Mouse (Mus musculus) urinary bladder, adult 2 months (tissue): Measurements from ENCODE around the gene Stil. TPM values are rescaled to one million over a fixed set of nuclear protein-coding genes. Genes with fewer than 3 reads are reported as not detected.
A peak's percentile ranks its signal among the peaks of the same experiment; 100 is the strongest.
"Not testable (repeated sequence)": the region's sequence is repeated elsewhere in the genome, so short reads cannot be mapped to it uniquely, and the experiment has no call there.

ENCODE experiments used
- DNase-seq: peaks from one replicate; pipeline ENCODE4 v3.0.0; 2022; ENCODE audit warnings: low spot score
- polyA plus RNA-seq: library from polyadenylated mRNA; depleted of rRNA; stranded (reverse); fragments of >200 nt; gene quantifications from 2 replicates; pipeline ENCODE4 v1.2.3, GENCODE M21; 2012; rRNA removed

Gene Stil
- polyA plus RNA-seq, result 0.43 and 0.52 TPM in 2 replicates

DNA sequence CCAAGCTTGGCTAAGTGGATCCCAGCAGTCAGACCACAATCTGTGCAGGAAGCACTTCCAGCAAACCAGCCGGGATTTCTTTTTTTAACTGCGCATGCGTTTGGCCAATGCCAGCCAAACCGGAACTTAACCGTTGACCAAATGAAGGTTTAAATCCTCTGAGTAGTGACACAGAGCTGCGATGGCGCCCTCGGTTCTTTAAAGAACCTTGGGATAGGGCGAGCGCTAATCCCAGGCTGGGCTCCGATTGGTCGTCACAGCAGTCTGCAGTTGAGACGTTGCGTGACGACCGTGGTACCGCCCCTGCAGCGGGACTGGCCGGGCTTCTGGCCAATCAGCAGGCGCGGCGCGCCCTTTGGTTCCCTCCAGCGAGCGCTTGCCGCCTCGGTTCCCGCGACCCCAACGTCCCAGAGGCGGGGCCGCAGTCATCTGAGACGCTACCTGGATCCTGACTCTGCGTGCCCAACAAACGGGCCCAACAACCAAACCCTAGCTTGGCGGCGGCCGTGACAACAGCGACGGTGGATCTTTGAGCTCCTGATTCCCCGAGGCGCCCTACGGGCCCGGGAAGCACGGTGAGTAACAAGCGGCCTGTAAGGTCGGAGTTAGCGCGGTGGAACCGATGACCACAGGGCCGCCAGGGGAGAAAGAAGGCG, at the start of gene Stil:
TSS of gene Stil (plus strand) at position 387 of the 656 bp plus-strand sequence.
- DNase-seq, result peak; percentile 85

DNA sequence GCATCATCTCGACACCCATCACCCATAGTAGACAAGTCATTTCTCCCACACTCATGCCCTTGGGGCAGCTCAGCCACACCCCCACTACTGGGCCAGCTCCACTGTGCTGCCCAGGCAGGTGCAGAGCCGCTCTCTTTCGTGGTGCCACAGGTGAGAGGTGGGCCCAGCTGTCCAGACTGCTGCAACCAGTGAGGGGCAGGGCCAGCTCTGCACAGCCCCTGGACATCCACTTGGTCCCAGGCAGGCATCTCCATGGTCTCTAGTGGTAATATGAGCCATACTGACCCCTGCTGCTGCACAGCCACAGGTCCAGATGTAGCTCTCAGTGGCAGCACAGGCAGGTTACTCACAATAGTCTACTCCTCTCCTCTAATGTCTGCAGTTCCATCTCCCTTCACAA, 46.8 kb upstream of the Stil start:
- DNase-seq, result no peak

DNA sequence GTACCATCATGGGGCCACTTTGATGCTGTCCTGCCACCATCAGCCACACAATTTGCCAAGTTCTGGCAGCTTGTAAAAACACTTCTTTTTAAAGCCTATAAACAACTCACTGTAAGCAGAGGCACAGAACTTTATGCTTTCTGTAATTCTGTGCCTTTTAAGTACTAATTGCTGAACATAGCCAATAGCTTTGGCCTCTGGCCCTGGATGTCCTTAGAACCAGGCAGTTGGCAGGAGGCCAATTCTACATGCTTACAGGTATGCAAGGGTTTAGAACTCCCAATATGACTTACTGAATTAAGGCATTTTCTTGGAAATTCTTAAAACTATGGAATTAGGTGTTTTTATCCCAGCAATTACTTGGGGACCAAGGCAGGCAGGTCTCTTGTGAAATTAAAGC, 42.6 kb upstream of the Stil start:
- DNase-seq, result no peak

DNA sequence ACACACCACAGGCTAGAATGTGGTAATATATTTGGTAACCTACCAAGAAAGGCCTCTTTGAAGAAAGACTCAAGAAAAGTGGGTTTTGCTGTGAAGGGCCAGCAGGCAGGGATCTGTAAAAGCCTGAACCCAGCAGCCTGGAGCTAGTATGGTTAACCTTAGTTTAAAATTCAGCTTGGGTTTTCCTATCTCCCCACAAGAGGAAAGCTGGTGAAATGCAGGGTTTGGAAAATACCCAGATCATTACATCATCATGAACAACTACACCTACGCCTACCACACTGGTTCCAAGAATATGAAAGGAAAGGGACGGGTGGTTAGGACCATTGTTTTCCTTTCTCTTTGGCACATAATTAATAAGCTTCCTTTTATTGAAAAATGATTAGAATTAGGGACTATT, 41.7 kb upstream of the Stil start:
- no peak for DNase-seq

DNA sequence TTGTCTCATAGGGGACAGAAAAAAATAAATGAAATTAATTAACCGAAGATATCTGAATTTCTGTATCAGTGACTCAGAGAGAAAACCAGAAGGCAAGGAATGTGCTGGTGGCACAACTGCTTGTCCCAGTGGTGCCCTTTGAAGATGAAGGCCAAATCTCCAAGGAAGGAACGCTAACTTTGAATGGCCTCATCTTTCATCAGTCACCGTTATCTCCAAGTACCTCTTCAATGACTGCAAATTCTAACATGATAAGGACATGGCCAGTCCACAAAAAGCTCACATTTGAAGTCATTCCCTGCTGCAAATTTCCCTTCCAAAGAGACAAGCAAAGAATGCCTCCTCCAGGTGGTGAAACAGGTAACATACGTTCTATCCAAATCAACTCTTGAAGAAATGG, 41.2 kb upstream of the Stil start:
- no peak for DNase-seq

DNA sequence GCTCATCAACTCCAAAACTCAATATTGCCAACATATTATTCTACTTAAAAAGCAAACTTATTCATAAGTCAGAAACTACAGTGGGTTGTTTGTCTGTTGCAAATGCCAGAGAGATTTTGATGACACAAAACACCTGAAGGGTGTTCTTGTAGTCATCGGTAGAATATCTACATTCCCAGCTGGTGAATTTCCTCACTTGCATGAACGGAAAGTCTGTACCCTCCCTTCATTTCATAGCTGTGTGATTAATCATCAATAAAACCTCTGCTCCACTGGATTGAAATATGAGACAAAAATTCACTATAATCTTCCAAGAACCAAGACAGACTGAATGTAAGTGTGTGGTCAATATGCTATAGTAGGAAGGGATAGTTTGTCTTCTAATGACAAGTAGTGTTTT, 40.4 kb upstream of the Stil start:
- no peak for DNase-seq

DNA sequence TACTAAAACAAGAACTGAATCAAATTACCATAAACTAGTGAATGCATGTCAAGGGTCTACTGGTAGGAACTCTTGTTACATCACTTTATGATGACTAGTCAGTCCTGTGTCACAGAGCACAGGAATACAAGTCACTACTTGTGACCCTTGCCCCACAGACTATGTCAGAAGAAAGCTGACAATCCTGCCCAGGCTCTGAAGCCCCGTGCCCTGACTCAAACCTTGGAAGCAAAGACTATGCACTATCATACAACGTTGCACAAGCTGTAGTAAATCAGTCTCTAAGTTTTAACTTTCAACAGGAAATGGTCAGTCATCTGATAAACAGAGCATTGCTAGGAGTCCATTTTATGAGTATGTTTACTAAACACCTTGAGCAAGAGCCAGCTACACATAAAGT, 39.1 kb upstream of the Stil start:
- not testable (repeated sequence) for DNase-seq

DNA sequence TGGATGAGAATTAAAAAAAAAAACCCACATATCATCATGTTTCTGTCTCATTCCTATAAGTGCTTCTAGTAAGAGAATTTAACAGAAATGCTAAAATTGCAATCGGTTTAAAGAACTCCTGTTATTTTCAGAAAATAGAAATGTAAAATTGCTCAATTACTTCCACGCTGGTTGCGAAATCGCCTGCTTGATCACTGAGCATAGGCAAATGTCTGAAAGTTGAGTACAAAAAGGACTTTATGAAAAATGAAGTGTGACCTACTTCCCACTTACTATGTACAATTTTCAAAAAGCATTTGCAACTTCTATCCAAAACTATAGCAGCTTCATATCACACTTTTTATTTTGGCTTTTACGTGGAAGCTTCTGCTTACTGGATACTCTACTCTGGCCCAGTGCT, 29.2 kb upstream of the Stil start:
- DNase-seq, result no peak

DNA sequence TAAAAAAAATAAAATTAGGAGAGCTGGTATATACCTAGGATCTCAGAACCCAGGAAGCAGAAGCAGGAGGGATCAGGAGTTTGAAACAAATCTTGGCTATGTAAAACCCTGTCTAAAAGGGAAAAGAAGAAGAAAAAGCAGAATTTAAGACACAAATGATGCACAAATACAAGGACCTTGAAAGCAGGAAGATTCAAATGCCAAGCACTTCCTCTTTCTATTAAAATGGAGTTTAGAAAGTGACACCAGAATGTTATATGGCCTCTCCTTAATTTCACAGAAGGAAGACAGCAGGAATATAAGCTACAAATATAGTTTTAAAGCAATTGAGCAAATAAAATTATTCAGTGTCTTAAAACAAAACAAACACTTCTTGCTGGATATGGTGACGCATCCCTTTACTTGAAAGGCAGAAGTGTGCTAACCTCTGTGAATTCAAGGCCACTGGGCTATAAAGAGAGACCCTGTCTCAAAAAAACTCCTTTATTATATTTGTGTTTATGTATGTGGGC, 26.7 kb upstream of the Stil start:
- DNase-seq, result no peak

DNA sequence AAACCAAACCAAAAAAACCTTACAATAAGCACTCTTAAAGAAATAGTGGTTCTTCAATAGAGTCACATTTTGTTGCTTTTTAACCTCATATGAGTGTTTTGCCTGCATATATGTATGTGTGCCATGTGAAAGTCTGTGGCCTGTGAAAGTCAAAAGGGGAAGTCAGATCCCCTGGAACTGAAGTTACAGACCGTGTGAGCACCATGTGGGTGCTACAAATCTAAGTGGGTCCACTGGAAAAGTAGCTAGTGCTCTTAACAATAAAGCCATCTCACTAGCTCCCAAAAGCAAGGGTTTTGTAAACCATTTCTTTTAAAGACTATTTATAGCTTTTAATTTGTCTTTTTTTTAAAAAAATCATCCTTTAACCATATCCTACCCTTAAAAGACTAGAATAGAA, 17.3 kb upstream of the Stil start:
- no peak for DNase-seq

DNA sequence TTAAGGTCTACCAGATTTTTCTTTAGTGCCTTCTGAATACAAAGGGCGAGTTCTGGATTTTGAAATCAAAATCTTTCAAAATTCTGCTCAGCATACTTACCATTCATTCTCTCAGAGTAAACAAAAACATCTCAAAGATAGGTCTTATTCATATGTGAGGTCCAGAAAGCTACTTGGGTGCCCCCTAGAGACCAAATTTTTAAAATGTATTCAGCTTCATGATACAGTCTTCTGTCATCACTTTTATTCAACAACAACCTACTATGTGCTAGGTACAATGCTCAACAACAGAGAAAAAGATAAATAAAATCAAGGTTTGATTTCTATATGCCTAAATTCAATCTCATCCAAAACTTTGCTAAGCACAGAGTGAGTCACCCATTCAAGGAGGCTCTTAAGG, 16.9 kb upstream of the Stil start:
- DNase-seq, result no peak

DNA sequence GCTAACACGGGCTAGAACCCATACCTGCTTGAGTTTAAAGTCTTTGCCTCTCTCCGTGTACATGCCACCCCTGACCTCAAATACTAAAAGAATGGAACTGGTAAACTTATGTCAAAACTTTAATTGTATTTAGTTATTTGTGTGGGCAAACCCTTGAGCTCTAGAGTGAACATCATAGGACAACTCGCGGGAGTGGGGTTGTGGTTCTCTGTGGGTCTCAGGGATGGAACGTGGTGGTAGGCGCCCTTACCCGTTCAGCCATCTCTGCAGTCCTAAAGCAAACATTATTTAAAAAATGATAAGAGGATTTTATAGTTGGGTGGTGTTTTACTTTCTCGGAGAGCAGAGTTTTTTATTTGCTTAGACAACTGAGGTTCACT, 13.8 kb upstream of the Stil start:
- DNase-seq, result no peak

DNA sequence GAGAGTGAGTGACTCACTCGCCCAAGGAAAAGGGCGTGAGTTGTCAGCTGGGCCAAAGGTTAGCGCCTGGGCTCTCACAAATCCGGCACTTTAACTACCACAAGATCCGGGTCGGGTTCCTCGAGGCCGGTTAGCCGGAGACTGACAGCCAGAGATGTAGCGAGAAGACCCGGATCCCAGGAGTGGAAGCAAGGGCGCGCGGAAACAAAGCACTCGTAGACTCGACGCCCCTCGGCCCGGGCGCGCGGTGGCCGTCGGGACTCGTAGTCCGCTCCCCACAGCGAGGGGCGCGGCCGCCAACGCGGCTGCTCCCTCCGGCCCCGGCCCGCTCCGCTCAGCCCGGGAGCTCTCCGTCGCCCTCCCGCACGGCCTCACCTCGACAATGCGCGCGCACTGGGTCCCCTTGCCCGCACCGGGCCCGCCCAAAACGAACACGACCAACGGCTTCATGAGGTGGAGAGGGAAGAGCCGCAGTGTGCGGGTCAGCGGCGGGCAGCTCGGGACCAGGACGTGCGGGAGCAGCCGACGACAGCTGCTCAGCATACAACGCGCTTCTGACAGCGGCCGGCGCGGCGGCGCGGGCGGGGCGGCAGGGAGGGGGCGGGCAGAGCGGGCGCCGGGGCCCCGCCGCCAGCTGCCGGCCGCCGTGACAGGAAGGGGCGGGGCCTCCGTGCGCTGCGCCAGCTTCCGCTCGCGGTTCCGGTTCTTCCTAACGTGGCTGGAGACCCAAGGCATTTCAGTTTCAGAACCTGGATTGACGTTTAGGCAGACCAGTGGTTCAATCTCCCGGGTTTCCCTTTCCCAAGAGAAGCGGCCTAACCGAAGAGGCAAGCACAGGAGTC, 13.1 kb upstream of the Stil start, which contains the start of gene Cmpk1:
TSS of gene Cmpk1 (minus strand) at position 651 of the 842 bp plus-strand sequence.
- DNase-seq, result peak; percentile 71

DNA sequence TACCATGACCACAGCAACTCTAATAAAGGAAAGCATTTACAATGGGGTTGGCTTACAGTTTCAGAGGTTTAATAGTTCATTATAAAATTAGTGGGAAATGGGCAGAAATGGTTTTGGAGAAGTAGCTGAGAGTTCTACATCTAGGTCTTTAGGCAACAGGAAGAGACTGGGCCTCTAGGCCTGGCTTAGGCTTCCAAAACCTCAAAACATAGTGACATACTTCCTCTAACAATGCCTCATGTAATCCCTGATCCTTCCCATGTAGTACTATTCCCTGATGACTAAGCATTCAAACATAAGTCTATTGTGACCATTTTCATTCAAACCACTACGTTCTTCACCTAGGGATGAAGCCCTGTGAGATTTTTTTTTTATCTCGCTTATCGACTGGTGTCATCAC, 5.7 kb upstream of the Stil start:
- no peak for DNase-seq

DNA sequence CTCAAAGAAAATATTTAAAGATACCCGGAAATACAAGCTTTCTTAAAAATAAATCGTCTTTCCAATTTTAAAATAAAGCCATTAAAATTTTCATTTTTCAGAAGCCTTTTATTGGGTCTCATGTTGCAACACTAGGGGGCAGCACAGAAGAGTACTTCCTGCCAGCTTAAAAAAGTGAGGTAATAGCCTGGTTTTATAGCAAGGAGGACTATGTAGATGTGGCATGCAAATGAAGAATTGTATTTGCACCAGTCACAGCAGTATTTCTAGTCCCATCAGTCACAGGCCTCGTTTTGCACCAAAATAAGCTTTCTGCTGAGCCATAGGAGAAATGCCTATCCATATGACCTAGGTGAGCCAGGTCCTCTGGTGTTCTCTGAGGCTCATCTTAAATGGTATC, 2.9 kb upstream of the Stil start:
- DNase-seq, result no peak

DNA sequence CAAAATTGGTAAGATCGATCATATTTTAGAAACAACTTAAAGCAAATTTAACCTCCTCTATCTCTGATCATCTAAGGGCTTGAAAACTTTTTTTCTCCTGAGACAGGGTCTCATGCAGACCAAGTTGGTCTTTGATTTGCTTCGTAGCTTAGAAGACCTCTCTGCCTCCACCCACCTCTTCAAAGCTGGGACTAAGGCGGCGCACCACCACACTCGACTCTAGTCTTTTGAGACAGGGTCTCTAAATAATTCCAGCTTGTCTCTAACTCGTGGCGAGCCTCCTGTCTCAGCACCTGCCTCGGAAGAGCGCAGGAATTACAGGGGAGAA, 550 bp upstream of the Stil start:
- no peak for DNase-seq

DNA sequence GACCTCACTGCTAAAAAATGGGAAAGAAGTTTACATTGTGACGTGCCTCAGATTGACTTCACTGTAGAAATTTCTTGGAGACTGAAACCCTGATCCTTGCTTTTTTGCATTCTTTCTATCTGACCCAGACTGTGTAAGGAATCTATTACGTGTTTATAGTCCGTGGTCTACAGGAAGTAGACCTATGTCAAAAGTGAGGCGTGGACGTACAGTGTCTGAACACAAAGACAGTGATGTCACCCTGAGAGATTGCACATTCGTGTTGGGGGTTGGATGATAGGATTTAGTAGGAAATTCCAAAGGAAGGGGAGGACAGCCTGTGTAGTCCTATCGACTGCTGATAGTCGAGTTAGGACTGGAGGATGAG, 453 bp downstream of the Stil start:
- DNase-seq, result no peak

DNA sequence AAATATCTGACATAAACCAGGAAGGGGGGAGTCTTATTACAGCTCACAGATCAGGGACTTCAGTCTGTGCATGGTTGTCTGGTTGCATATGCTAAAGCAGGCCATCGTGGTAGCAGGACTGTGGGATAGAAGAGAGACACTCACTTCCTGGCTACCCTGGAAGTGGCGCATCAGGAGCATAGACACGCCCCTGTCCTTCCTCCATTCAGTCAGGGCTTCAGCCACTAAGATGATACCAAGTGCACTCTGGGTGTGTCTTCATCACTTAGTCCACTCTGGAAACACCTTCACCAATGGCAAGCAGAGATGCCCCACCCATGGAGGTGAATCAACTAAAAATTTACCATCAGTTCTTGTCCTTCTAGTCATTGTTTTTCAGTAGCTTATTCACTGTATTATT, 14.3 kb downstream of the Stil start:
- no peak for DNase-seq

DNA sequence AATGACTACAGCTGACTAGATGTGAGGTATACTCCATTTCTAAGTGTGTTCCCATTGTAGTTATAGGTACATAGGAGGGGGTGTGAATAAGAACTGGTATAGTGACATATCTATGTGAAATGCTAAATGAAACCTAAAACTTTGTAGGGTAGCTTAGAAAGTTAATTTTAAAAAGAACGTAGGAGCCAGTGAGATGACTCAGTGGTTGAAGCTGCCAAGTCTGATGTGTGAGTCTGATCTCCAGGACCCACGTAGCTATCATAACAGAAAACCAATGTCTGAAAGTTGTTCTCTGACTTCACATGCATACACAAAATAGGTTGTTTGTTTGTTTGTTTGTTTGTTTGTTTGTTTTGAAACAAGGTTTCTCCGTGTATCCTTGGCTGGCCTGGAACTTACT, 20.0 kb downstream of the Stil start:
- no peak for DNase-seq

DNA sequence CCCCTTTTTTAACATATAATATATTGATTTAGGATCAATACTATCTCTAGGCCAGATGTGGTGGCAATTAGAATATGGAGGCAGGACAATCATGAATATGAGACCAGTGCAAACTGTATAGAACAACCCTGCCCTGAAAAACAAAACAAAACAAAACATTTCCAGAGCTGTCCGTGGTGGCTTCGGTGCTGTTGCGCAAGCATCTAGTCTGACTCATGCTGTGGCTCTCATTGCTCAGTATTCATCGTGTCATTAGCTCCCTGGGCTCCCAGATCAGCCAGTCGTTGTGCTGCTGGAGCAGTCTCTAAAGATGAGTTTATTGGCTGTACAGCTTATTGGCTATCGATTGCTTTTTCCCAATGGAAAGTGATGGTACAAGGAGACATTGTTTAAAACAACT, 35.1 kb downstream of the Stil start:
- DNase-seq, result no peak

DNA sequence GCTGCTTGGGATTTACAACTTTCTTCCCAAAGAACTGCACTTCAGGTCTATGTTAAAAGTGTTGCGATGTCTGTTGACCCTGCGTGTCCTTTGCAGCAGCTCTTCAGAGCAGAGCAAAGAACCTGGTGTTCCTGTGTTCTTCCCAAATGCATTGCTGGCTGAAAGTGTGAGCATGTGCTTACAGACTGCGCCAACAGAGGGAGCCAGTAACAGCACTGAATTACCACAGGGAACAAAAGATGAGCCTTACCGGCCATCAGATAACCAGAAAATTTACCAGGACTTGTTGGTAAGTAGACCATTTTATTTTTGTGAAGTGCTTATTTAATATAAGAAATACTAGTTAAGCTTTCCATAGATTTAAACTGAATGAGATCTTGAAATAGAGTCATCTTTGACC, 38.3 kb downstream of the Stil start:
- DNase-seq, result no peak

DNA sequence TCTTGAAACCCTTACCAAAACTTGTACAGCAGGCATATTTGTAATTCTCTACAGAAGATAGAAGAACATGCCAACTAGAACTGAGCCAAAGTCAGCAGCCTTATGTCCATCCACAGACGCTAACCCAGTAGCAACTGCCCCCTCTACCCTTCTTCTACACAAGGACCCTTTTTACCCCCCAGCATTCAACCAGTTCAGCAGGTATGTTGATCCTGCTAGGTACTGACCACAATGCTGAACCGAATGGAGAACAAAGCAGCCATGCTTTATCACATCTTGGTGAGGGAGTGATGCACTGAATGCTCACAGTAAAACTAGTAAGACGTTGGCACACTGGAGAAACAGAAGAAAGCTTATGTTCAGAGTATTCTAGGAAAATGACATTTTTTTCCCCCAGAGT, 45.7 kb downstream of the Stil start:
- no peak for DNase-seq

DNA sequence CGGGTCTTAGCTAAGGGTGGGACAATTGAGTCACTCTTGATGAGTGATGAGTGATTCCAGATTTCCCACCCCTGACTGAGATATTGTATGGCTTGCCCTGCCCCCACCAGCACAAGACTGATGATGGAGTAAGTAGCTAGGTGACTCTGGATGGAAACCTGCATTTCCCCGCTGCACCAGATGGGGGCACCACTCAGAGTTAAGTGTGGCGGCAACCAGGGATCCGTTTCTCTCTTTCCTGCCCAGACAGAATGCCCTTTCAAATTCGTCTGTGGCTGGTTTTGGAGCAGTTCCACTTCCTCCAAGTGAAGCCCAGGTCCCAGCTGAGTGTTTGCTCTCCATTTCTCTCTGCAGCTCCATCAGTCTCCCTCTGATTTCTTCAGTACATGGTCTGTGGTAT, 47.8 kb downstream of the Stil start:
- DNase-seq, result no peak

DNA sequence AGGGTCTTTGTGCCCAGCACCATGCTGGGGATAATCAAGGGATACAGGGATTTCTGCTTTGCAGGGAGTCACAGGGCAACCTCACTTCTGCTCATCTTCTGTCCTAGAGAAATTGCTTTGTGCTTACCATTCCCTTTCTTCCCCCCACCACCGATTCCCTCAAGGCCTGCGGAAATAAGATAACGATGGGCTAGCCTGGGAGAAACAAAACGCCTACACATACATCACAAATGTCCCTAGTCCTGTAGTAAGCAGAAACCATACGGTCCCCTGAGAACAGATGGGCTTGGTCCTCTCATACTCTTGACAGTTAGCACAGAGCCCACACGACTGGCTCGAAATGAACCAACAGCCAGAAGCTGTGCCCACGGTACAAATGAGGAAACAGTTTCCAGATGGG, 48.2 kb downstream of the Stil start:
- DNase-seq, result no peak
